Mouse (Mus musculus) adrenal gland, postnatal 25 days (tissue): Measurements from ENCODE around the gene Clcn3. TPM values are rescaled to one million over a fixed set of nuclear protein-coding genes. Genes with fewer than 3 reads are reported as not detected.

Source experiments
- DNase-seq: peaks from one replicate; pipeline ENCODE4 v3.0.0; 2021; ENCODE audit warnings: mixed read lengths
- total RNA-seq: library from RNA; stranded (reverse); gene quantifications from 2 replicates; pipeline ENCODE4 v1.2.3, GENCODE M21; 2021

The Clcn3 gene
- total RNA-seq, 1 experiment from 2014 or later = 53.3 TPM

DNA sequence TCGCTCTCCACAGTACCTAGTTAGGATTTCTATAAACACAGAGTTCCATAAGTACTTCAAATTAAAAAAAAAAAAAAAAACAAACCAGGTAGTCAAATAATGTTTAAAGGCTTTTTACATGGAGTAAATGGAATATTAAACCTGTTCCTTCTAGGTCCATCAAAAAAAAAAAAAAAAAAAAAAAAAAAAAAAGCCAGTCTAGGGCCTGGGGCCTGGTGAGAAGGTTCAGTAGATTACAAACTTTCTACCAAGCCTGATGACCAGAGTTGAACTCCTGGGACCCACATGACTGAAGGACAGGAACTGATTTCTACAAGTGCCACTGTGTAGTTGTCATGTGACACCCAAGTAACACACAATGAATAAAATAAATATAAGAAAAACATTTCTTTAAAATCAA lies 31.3 kb downstream of the Clcn3 start:
- no peak for DNase-seq

GRCm38 (mm10) chr8:60951271-60951670 lies 31.8 kb downstream of the Clcn3 start:
- DNase-seq = no peak

DNA sequence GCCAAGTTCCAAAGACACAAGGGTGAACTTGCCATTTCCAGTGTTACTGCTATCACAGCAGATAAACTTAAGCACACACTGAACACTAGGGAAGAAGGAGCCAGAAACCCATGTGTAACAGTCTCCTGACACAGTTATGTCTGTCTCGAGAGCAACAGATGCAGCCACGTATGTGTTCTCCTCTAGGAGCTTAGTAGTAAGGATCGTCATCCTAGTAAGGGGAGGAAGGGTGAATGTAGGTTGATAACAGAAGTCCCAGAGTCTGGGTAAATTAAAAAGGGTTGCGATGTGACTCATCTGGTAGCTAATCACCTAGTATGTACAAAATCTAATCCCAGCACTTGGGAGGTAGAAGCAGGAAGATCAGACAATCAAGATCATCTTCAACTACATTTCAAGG lies 33.2 kb downstream of the Clcn3 start:
- DNase-seq = no peak

- no peak for DNase-seq
These were observed 35.6 kb downstream of the Clcn3 start for GRCm38 (mm10) chr8:60947503-60947902.

DNA sequence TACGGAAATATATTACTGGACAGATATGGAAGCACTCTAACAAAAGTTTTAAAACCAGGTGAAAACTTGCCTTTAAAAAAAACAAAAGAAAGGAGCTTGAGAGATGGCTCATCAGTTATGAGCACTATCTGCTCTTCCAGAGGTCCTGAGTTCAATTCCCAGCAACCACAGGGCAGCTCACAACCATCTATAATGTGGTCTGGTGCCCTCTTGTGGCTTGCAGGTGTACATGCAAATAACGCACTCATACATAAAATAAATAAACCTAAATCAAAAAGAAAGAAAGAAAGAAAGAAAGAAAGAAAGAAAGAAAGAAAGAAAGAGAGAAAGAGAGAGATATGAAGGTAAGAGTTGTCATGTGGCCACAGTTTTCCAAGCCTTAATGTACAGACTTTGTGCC lies 40.2 kb downstream of the Clcn3 start:
- DNase-seq = no peak

GRCm38 (mm10) chr8:60938717-60939424 lies 44.2 kb downstream of the Clcn3 start:
- no peak for DNase-seq

GRCm38 (mm10) chr8:60933617-60934016 lies 49.5 kb downstream of the Clcn3 start:
- no peak for DNase-seq

GRCm38 (mm10) chr8:60920176-60920575 lies 62.9 kb downstream of the Clcn3 start:
- DNase-seq = no peak

- DNase-seq = no peak
These were observed 64.0 kb downstream of the Clcn3 start for GRCm38 (mm10) chr8:60919069-60919468.

DNA sequence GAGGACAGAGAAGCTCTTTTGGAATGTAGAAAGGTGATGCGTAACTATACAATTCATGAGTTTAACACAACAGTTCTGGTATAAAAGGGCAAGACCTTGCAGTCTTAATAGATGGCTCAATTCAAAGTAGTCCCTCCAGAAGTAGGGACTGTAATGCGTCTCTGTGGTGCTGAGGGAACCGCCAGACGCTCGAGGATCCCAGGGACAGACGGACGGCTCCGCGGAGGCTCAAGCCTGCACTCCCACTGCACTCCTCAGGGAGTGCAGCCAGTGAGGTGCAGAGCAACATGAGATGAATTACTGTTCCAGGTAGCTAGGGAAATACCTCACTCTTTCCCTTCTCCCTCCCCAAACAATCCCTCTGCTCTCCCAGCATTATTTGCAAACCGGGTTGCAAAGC lies 70.5 kb downstream of the Clcn3 start:
- no peak for DNase-seq

GRCm38 (mm10) chr8:60912081-60912480 lies 71.0 kb downstream of the Clcn3 start:
- no peak for DNase-seq

DNA sequence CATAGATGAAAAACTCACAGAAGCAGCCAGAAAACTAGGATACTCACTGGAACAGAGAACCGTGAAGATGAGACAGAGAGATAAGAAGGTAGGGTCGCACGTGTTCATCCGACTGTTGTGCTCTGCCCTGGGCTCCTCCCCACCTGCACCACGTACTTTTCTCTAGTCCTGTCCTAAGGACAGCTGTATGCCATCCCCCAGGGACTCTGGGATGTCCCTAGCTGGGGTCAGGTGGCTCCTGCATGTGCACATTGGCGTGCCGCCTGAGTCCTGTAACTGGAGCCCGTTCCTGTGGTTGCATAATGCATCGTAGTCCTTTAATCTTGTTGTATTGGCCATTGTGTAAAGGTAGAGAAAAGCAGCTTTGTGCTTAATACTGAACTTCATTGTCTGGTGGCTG lies 83.0 kb downstream of the Clcn3 start:
- DNase-seq = no peak

- no peak for DNase-seq
These were observed 87.2 kb downstream of the Clcn3 start for GRCm38 (mm10) chr8:60895878-60896277.

DNA sequence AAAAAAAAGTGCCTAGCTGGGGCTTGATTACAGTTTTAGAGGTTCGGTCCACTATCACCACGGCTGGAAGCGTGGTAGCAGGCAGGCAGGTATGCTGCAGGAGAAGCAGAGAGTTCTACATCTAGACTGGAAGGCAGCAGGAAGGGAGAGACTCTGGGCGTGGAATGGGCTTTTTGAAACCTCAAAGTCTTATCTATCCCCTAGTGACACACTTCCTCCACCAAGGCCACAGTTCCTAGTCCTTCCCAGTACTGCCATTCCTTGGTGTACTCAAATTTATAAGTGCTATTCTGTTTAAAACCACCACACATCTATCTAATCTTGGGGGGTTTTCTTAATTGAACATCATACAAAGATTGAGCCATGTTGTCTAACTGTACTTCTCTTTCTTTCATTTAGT lies 91.3 kb downstream of the Clcn3 start:
- DNase-seq = no peak

GRCm38 (mm10) chr8:60890520-60890874 lies 92.6 kb downstream of the Clcn3 start:
- no peak for DNase-seq

GRCm38 (mm10) chr8:60889843-60890519 lies 93.1 kb downstream of the Clcn3 start, which contains the start of gene Hpf1:
Gene Hpf1 (plus strand): TSS chr8:60890418.
- peak; percentile 95 for DNase-seq

DNA sequence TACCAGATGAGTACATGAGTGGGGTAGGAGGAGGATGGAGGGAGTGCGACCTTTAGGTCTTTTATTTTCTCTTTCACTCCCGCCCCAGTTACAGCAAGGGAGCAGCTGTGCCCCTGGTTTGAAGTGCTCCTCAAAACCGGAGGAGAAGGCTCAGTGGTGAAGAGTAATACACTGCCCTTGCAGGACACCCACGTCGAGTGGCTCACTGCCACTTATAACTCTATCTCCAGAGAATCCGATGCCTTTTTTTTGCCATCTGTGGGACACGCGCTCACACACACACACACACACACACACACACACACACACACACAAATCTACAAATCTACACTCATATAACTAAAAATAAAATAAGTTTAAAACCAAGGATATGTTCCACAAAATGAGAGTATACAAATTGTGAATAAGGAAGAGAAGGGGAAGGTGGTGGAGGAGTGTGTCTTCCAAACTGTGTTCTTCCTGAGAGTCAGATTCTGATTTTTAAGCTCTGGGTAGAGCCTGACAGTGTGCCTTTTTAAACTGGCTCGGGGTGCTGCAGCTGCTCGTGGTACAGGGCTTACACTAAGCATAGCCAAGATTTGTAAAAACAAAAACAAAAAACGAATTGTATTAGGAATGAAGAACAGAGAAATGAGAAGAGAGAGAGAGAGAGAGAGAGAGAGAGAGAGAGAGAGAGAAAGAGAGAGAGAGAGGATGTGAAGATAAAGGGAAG lies 93.8 kb downstream of the Clcn3 start:
- no peak for DNase-seq

DNA sequence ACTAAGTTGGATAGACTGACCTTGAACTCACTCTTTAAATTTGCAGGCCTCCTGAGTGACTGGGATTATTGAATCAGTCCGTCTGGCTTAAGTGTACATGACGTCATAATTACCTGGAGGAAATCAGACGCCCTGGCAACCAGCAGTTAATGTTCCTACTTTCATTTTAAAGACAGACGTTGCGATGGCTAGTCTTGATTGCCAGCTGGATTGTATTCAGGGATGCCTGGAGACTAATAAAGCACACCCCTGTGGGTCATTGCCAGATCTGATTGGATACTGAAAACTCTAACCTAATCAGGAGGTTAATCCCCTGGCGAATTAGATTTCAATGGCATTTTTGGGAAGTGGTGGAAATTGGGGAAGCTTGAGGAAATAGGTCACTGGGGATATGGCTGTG lies 96.4 kb downstream of the Clcn3 start:
- no peak for DNase-seq

DNA sequence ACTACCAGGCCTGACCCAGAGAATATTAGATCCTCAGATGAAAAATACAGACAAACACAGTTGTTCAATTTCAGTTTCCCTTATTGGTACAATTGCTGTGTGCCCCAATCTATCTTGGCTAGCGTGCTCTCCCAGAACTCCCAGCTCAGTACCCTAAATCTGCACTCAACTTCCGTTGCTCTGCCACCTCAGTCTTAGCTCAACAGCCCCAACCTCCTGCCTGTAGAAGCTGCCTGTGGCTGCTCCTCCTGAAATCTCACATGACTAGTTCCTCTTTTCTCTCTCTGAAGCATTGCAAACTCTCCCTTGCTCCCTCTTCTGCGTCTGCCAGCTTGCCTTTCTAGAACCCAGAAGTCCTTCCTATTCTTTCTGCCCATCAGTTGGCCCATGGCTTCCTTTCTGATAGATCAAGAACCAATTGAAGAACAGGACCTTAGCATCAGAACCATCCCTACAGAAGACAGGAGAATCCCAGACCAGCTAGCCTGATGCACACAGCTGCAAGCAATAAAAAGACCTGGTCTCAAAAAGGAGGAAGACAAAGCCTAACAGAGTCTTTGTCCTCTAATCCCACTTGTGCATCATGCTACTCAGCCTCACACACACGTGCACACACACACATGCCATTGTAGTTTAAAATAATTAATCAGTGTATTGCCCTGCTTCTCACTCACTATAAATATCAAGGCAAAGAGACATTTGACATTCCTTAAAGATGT lies 99.5 kb downstream of the Clcn3 start:
- DNase-seq = no peak

DNA sequence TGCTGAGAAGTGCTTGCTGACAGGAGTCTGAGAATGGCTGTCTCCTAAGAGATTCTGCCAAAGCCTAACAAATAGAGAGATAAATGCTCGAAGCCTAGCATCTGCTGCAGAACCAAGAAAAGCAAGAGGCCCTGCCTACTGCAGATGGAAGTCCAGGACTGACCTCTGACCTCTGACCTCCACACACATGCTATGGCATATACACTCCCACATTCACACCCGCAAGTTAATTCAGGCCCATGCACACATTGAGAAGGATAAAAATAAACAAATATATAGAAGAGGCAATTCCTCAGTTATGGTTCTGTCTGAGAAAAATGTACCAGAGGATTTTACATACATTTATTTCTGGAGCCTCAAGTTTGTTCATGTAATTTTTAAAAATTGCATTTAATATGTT lies 104.5 kb downstream of the Clcn3 start:
- no peak for DNase-seq

DNA sequence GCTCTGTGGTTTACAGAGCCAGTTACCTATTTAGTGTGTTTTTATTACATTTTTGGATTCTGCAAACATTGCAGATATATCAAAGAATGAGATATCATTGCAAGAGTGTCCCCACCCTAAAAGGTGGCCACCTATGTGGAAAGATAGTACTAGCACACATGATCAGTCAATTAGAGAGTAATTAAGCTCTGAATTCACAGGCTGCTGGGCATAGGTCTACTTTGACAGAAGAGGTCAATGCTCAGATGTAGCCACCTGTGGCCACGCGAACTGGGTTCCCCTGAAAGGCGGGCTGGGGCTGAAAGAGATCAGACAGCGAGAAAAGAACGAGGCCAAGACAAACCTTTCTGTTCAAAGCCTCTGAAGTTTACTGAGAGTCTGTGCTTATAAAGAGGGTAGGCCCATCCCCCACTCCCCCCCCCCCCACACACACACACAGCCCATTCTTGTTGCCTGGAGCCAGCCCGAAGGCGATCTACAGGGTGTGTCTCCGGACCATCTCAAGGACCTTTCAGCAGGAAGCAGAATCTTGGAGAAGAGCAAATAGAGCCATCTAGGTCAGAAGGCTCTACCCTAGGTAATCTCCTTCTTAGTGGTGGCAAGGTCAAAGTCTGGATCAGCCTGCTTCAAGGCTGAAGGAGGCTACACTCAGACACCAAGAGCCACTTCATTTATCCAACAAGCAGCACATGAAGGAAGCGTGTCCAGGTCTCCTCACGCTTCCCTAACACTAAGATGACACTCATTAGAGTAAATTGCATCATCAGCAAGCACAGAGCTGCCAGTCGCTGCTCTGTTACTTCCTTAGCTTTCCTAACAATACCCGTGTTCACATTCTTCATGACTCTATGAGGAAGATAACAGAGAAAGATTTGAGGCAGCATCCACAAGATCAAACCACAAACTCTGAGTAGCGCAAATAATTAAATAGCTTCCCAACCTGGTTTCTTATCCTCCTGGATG lies 112.6 kb downstream of the Clcn3 start:
- no peak for DNase-seq

- DNase-seq = no peak
These were observed 113.3 kb downstream of the Clcn3 start for GRCm38 (mm10) chr8:60869761-60870160.
